Mouse (Mus musculus) midbrain, embryonic 12.5 days (tissue): ENCODE data around the gene Acvr1c. TPM values are rescaled to one million over a fixed set of nuclear protein-coding genes. Genes with fewer than 3 reads are reported as not detected.

Experiments
- ATAC-seq: fragments of 200-750 bp; cut with Nextera tagmentation; 2 replicates; pipeline ENCODE4 v1.8.0; 2017; ENCODE audit warnings: low read depth, moderate TSS enrichment, moderate library complexity; ENCODE audit not compliant: low FRiP score
- H3K27ac ChIP-seq: fragments of 300-500 bp; sonication (generic); replicated peaks from 2 replicates; pipeline ENCODE4 v1.5.1; 2016; ENCODE audit warnings: mild to moderate bottlenecking
- H3K27me3 ChIP-seq: fragments of 300-500 bp; sonication (generic); 2 replicates; pipeline ENCODE4 v1.6.1; 2016; ENCODE audit warnings: mild to moderate bottlenecking
- H3K36me3 ChIP-seq: fragments of 300-500 bp; sonication (generic); 2 replicates; pipeline ENCODE4 v1.6.1; 2016
- H3K4me1 ChIP-seq: fragments of 300-500 bp; sonication (generic); 2 replicates; pipeline ENCODE4 v1.6.1; 2016
- H3K4me2 ChIP-seq: fragments of 300-500 bp; sonication (generic); replicated peaks from 2 replicates; pipeline ENCODE4 v1.6.1; 2016; ENCODE audit warnings: mild to moderate bottlenecking, moderate library complexity
- H3K4me3 ChIP-seq: fragments of 300-500 bp; sonication (generic); 2 replicates; pipeline ENCODE4 v1.5.1; 2016; ENCODE audit warnings: mild to moderate bottlenecking
- H3K9ac ChIP-seq: fragments of 300-500 bp; sonication (generic); replicated peaks from 2 replicates; pipeline ENCODE4 v1.6.1; 2016; ENCODE audit warnings: mild to moderate bottlenecking, moderate library complexity
- H3K9me3 ChIP-seq: fragments of 300-500 bp; sonication (generic); 2 replicates; pipeline ENCODE4 v1.6.1; 2016; ENCODE audit warnings: mild to moderate bottlenecking
- WGBS: fragments of 180-500 bp; shearing (Covaris S2); methylation state at CpG from one replicate; pipeline ENCODE4 v1.1.7; 2016; 5-methylcytosine and 5-hydroxymethylcytosine counted together
- polyA plus RNA-seq: library from polyadenylated mRNA; unstranded; fragments of >200 nt; fragmentation: Nextera tagmentation; extraction: Ambion mirVana; gene quantifications from 2 replicates; pipeline ENCODE4 v1.2.1, GENCODE M21; 2016

Acvr1c gene
- polyA plus RNA-seq, 1 experiment from 2014 or later, result 0.20 TPM

DNA sequence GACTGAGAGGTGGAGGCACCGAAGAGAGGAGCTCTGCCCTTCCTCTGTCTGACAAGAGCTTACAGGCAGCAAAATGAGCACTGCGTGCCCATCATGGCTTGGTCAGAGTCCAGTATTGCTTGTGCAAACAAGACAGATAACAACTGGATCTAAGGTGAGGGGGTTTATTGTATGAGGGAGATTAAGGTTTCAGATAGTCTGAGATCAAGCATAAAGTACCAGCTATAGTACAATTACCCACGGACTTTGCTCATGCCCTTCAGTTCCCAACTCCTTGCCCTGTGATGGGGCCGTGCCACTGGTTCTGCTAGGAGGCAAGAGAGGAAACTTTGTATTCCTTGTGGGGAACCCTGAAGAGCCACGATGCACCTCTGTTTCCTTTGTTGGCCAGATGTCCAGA, 78.5 kb downstream of the Acvr1c start:
- Histone ChIP-seq H3K9ac (no peak overlapping the region), H3K4me2 (no peak overlapping the region), H3K36me3 (no peaks in the 10 kb centered on the region), H3K9me3 (no peaks in the 10 kb centered on the region), H3K27me3 (no peaks in the 10 kb centered on the region), H3K4me3 (no peak overlapping the region), H3K4me1 (no peaks in the 10 kb centered on the region), H3K27ac (no peak overlapping the region)
- WGBS, result 84% methylated on average over 5 of the region's 5 CpGs
- no peak for ATAC-seq

DNA sequence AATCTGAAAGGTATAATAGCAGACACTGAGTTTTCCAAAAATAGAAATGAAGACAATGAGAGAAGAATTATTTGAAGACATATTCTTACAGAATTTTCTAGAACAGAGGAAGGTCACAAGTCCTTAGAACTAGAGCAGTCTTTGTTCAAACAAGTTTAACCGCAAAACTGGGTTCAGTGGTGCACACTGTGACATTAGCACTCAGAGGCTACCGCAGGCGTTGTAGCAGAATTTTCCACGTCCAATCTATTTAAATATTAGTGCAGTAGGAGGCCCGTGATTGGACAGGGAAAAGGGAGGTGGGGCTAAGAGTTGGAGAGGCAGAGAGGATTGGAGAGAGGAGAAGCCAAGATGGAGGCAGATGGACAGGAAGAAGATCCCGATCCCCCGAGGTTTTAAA, 81.2 kb downstream of the Acvr1c start:
- no peak for ATAC-seq
- no peaks in the 10 kb centered on the region for H3K4me1 ChIP-seq
- H3K36me3 ChIP-seq, result no peaks in the 10 kb centered on the region
- H3K4me2 ChIP-seq, result no peak overlapping the region
- WGBS, result 87% methylated on average over 7 of the region's 7 CpGs
- no peak overlapping the region for H3K4me3 ChIP-seq
- no peaks in the 10 kb centered on the region for H3K27me3 ChIP-seq
- no peak overlapping the region for H3K27ac ChIP-seq
- no peak overlapping the region for H3K9ac ChIP-seq
- no peaks in the 10 kb centered on the region for H3K9me3 ChIP-seq

- H3K9me3 ChIP-seq, result no peaks in the 10 kb centered on the region
- no peak overlapping the region for H3K4me2 ChIP-seq
- H3K4me1 ChIP-seq, result no peaks in the 10 kb centered on the region
- no peak overlapping the region for H3K4me3 ChIP-seq
- no peaks in the 10 kb centered on the region for H3K27me3 ChIP-seq
- no peaks in the 10 kb centered on the region for H3K36me3 ChIP-seq
- H3K27ac ChIP-seq, result no peak overlapping the region
- H3K9ac ChIP-seq, result no peak overlapping the region
- no peak for ATAC-seq
- 90% methylated on average over 4 of the region's 4 CpGs for WGBS
Observed at GRCm38 (mm10) chr2:58240639-58241038, 117.1 kb downstream of the Acvr1c start.

DNA sequence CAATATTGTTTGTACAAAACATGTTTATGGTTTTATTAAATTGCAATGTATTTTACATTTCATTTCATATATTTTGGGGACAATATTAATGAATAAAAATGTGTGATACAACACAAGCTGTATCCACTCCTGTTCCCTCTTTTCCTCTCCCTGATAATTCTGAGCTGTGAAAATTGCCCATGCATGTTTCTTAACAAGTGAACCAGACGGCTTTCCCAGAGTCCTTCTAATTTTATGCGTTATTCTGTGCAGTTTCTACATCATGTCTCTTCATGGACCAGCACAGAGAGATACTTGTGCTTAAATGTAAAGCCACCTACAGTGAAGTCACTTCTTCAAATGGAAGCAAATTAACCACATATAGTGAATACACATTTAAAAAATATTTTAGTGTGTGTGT, 120.2 kb downstream of the Acvr1c start:
- Histone ChIP-seq H3K4me2 (no peak overlapping the region), H3K27me3 (no peaks in the 10 kb centered on the region), H3K4me3 (no peak overlapping the region), H3K9ac (no peak overlapping the region), H3K27ac (no peak overlapping the region), H3K4me1 (no peaks in the 10 kb centered on the region), H3K9me3 (no peaks in the 10 kb centered on the region), H3K36me3 (no peaks in the 10 kb centered on the region)
- ATAC-seq, result no peak
- 76% methylated on average over 2 of the region's 2 CpGs for WGBS

Other genes starting within 250 kb of the Acvr1c start
- 0.19 and 0.22 TPM in 2 replicates for gene Cytip, start 162.4 kb downstream of the Acvr1c start, polyA plus RNA-seq
- not detected in 2 replicates for gene Gm17409, start 112.2 kb upstream of the Acvr1c start, polyA plus RNA-seq
- gene Acvr1, start 209.3 kb upstream of the Acvr1c start, polyA plus RNA-seq, result 3.8 and 4.7 TPM in 2 replicates
- 7.4 and 8.1 TPM in 2 replicates for gene Upp2, start 209.4 kb upstream of the Acvr1c start, polyA plus RNA-seq